In genomic region chr17:6772490-6772773, GRCm38 (mm10) we compare ENCODE assay signal across 16 mouse cellular contexts. TPM values are rescaled to one million over a fixed set of nuclear protein-coding genes. Genes with fewer than 3 reads are reported as not detected.
A peak's percentile ranks its signal among the peaks of the same experiment; 100 is the strongest.
DNase-seq lines count a peak whose midpoint lies in the region; ATAC-seq and TF ChIP-seq lines count a peak whose summit lies in the region.
"Had no signal": no experiment of that assay in that cellular context is flagged by ENCODE, and none has a peak within 500 bp of the region (broad histone marks: within the 10 kb centered on the region; RNA-seq: fewer than 3 reads in every experiment).

No protein-coding gene starts in this region.

- H3K9me3 ChIP-seq in heart, embryonic 12.5 days (replicated peaks) = no peaks in the 10 kb centered on the region
- no peaks in the 10 kb centered on the region for H3K9me3 ChIP-seq in heart, embryonic 11.5 days (replicated peaks; ENCODE audit: control insufficient read depth, low read length)
- H3K9me3 ChIP-seq in kidney, embryonic 14.5 days (ENCODE audit: control insufficient read depth, low read length) = no peaks in the 10 kb centered on the region
- H3K9me3 ChIP-seq in lung, postnatal 0 days (ENCODE audit: low read length) = no peaks in the 10 kb centered on the region
- H3K9me3 ChIP-seq in midbrain, postnatal 0 days (ENCODE audit: low read length) = no peaks in the 10 kb centered on the region
- H3K9me3 ChIP-seq: neural tube, embryonic 13.5 days had no signal

- TF ChIP-seq EP300 in lung, postnatal 0 days (IDR thresholded peaks at IDR 0.05) = no peak

- H3K27me3 ChIP-seq in heart, embryonic 12.5 days (replicated peaks) = no peaks in the 10 kb centered on the region
- no peaks in the 10 kb centered on the region for H3K27me3 ChIP-seq in heart, embryonic 11.5 days (ENCODE audit: control insufficient read depth, insufficient read depth, low read length)
- H3K27me3 ChIP-seq in kidney, embryonic 14.5 days (ENCODE audit: control insufficient read depth, insufficient read depth, low read length) = no peaks in the 10 kb centered on the region
- H3K27me3 ChIP-seq in lung, postnatal 0 days (replicated peaks; ENCODE audit: insufficient read depth, low read length) = no peaks in the 10 kb centered on the region
- no peaks in the 10 kb centered on the region for H3K27me3 ChIP-seq in midbrain, postnatal 0 days (ENCODE audit: insufficient read depth, low read length)
- H3K27me3 ChIP-seq: CH12.LX; neural tube, embryonic 13.5 days had no signal

- no peak overlapping the region for H3K4me2 ChIP-seq in heart, embryonic 12.5 days
- H3K4me2 ChIP-seq in heart, embryonic 11.5 days = no peak overlapping the region
- no peak overlapping the region; the same call in 1 of the 2 replicates for H3K4me2 ChIP-seq in kidney, embryonic 14.5 days (replicated peaks; ENCODE audit: low read depth, low read length)
- no peak overlapping the region for H3K4me2 ChIP-seq in lung, postnatal 0 days (replicated peaks; ENCODE audit: low read depth, low read length)
- no peak overlapping the region for H3K4me2 ChIP-seq in midbrain, postnatal 0 days (ENCODE audit: low read depth, low read length, poor library complexity, severe bottlenecking)
- H3K4me2 ChIP-seq: midbrain, embryonic 11.5 days; neural tube, embryonic 13.5 days had no signal

- H3K9ac ChIP-seq in heart, embryonic 12.5 days = no peak overlapping the region
- no peak overlapping the region for H3K9ac ChIP-seq in heart, embryonic 11.5 days (ENCODE audit: low read depth, low read length)
- H3K9ac ChIP-seq in kidney, embryonic 14.5 days (ENCODE audit: low read depth, low read length) = no peak overlapping the region
- H3K9ac ChIP-seq in lung, postnatal 0 days (replicated peaks; ENCODE audit: low read depth) = no peak overlapping the region
- H3K9ac ChIP-seq in midbrain, postnatal 0 days (replicated peaks; ENCODE audit: low read length, poor library complexity, severe bottlenecking) = no peak overlapping the region
- H3K9ac ChIP-seq: neural tube, embryonic 13.5 days had no signal

- no peak for TF ChIP-seq CTCF in lung, postnatal 0 days (IDR thresholded peaks at IDR 0.05)
- TF ChIP-seq CTCF in midbrain, postnatal 0 days (IDR thresholded peaks at IDR 0.05) = no peak

- no peak for ATAC-seq in heart, embryonic 12.5 days (ENCODE audit: insufficient number of reproducible peaks, low FRiP score)
- ATAC-seq in heart, embryonic 11.5 days (replicated peaks; ENCODE audit: insufficient number of reproducible peaks, low FRiP score, low TSS enrichment) = no peak
- ATAC-seq in kidney, embryonic 14.5 days (ENCODE audit: low FRiP score, low TSS enrichment) = peak; percentile 71
- 0 out of 2 replicates have a peak, but pooled peaks have one; percentile 2 for ATAC-seq in lung, postnatal 0 days
- no peak for ATAC-seq in midbrain, postnatal 0 days (ENCODE audit: low FRiP score)
- ATAC-seq in erythroid progenitor cell, adult 5-6 weeks (replicated peaks; ENCODE audit: low FRiP score, poor library complexity, severe bottlenecking) = no peak
- ATAC-seq: forebrain, embryonic 16.5 days had no signal

- 79% methylated on average over 5 of the region's 5 CpGs for WGBS in heart, embryonic 12.5 days
- WGBS in heart, embryonic 11.5 days (ENCODE audit: insufficient replicate concordance) = 79% methylated on average over 5 of the region's 5 CpGs
- 36% methylated on average over 5 of the region's 5 CpGs for WGBS in kidney, embryonic 14.5 days
- 56% methylated on average over 5 of the region's 5 CpGs for WGBS in lung, postnatal 0 days
- 79% methylated on average over 5 of the region's 5 CpGs for WGBS in midbrain, postnatal 0 days

- 0 out of 2 replicates have a peak overlapping the region, but pooled peaks have one; percentile 37 for H3K27ac ChIP-seq in heart, embryonic 12.5 days (ENCODE audit: poor library complexity, severe bottlenecking)
- no peak overlapping the region for H3K27ac ChIP-seq in heart, embryonic 11.5 days (ENCODE audit: low read depth, low read length)
- peak overlapping the region; percentile 89 for H3K27ac ChIP-seq in kidney, embryonic 14.5 days (ENCODE audit: low read depth, low read length)
- H3K27ac ChIP-seq in lung, postnatal 0 days (ENCODE audit: low read length) = peak overlapping the region; percentile 62
- no peak overlapping the region for H3K27ac ChIP-seq in midbrain, postnatal 0 days (ENCODE audit: low read depth, low read length)
- H3K27ac ChIP-seq: macrophage; neural tube, embryonic 13.5 days had no signal

- no peaks in the 10 kb centered on the region; the same call in 1 of the 2 replicates for H3K36me3 ChIP-seq in heart, embryonic 12.5 days
- H3K36me3 ChIP-seq in heart, embryonic 11.5 days (ENCODE audit: control insufficient read depth, insufficient read depth, low read length) = no peaks in the 10 kb centered on the region
- no peaks in the 10 kb centered on the region for H3K36me3 ChIP-seq in kidney, embryonic 14.5 days (ENCODE audit: control insufficient read depth, insufficient read depth, low read length)
- H3K36me3 ChIP-seq in lung, postnatal 0 days (ENCODE audit: insufficient read depth, low read length) = no peaks in the 10 kb centered on the region
- no peaks in the 10 kb centered on the region for H3K36me3 ChIP-seq in midbrain, postnatal 0 days (ENCODE audit: insufficient read depth, low read length)
- H3K36me3 ChIP-seq: neural tube, embryonic 13.5 days had no signal

- no peak for DNase-seq in kidney, adult 11 months
- DNase-seq in lung, postnatal 0 days (ENCODE audit: low spot score) = no peak
- no peak for DNase-seq in lung, postnatal 14 days
- no peak for DNase-seq in midbrain, postnatal 0 days (ENCODE audit: low spot score)
- DNase-seq: adrenal gland, adult 8-10 months; cerebellum, postnatal 10 days; liver had no signal

- H3K4me3 ChIP-seq in heart, embryonic 12.5 days = no peak overlapping the region
- H3K4me3 ChIP-seq in heart, embryonic 11.5 days (ENCODE audit: low read depth, low read length) = no peak overlapping the region
- H3K4me3 ChIP-seq in kidney, embryonic 14.5 days (ENCODE audit: low read length) = no peak overlapping the region
- H3K4me3 ChIP-seq in lung, postnatal 0 days (ENCODE audit: low read depth, low read length) = no peak overlapping the region
- no peak overlapping the region for H3K4me3 ChIP-seq in midbrain, postnatal 0 days (ENCODE audit: low read depth, low read length)
- H3K4me3 ChIP-seq: neural tube, embryonic 13.5 days had no signal

- peaks cover 75% of the 10 kb centered on the region for H3K4me1 ChIP-seq in heart, embryonic 12.5 days (replicated peaks)
- peaks cover 33% of the 10 kb centered on the region for H3K4me1 ChIP-seq in heart, embryonic 11.5 days (ENCODE audit: control insufficient read depth, insufficient read depth, low read length)
- peaks cover 50% of the 10 kb centered on the region for H3K4me1 ChIP-seq in kidney, embryonic 14.5 days (ENCODE audit: control insufficient read depth, insufficient read depth, low read length)
- H3K4me1 ChIP-seq in lung, postnatal 0 days (ENCODE audit: insufficient read depth, low read depth, low read length) = peaks cover 16% of the 10 kb centered on the region
- no peaks in the 10 kb centered on the region for H3K4me1 ChIP-seq in midbrain, postnatal 0 days (ENCODE audit: insufficient read depth, low read length)

RNA-seq across cellular contexts. Expression of gene Ezr, which starts 10.2 kb away (rescaled TPM):
- 119 and 124 TPM in 2 replicates for polyA plus RNA-seq in heart, embryonic 12.5 days (2016; fragmentation: Nextera tagmentation; extraction: Ambion mirVana)
- polyA plus RNA-seq in heart, embryonic 11.5 days (2014; fragmentation: Nextera tagmentation; extraction: Ambion mirVana) = 89.2 and 109 TPM in 2 replicates
- 96.7 and 158 TPM in 2 replicates for polyA plus RNA-seq in kidney, embryonic 14.5 days (2014; fragmentation: Nextera tagmentation; extraction: Ambion mirVana)
- polyA plus RNA-seq in lung, postnatal 0 days (2015; fragmentation: Nextera tagmentation; extraction: Ambion mirVana) = 275 and 288 TPM in 2 replicates
- 19.5 and 33.8 TPM in 2 replicates for total RNA-seq in midbrain, postnatal 0 days (2014; rRNA removed)
- 27.3 and 28.5 TPM in 2 replicates for polyA plus RNA-seq in midbrain, postnatal 0 days (2015; fragmentation: Nextera tagmentation; extraction: Ambion mirVana)
- 59.5 and 69.6 TPM in 2 replicates for total RNA-seq in erythroid progenitor cell, adult 5-6 weeks (2015; ENCODE audit: low replicate concordance)
- 196 and 254 TPM in 2 replicates for total RNA-seq in erythroid progenitor cell, adult 5-6 weeks (2017; ENCODE audit: low replicate concordance)

Comparison
In these comparisons a context has a peak if more than half of its experiments do, and no peak if none do; other contexts are left out.
1. H3K27ac ChIP-seq: peak in heart, embryonic 12.5 days (single experiment), kidney, embryonic 14.5 days (single experiment) and lung, postnatal 0 days (single experiment); none in heart, embryonic 11.5 days (single experiment) and midbrain, postnatal 0 days (single experiment).
2. ATAC-seq: peak in kidney, embryonic 14.5 days (single experiment) and lung, postnatal 0 days (single experiment); none in heart, embryonic 12.5 days (single experiment), heart, embryonic 11.5 days (single experiment), midbrain, postnatal 0 days (single experiment) and erythroid progenitor cell, adult 5-6 weeks (single experiment).